Mouse (Mus musculus) heart, embryonic 13.5 days (tissue): Measurements from ENCODE around the gene Zfp618. TPM values are rescaled to one million over a fixed set of nuclear protein-coding genes. Genes with fewer than 3 reads are reported as not detected.

Experiments
- ATAC-seq: fragments of 200-750 bp; cut with Nextera tagmentation; 2 replicates; pipeline ENCODE4 v1.8.0; 2017; ENCODE audit warnings: moderate TSS enrichment; ENCODE audit not compliant: insufficient number of reproducible peaks, low FRiP score, low TSS enrichment; ENCODE audit errors: extremely low read depth
- H3K27ac ChIP-seq: fragments of 300-500 bp; sonication (generic); replicated peaks from 2 replicates; pipeline ENCODE4 v1.5.1; 2015; ENCODE audit warnings: moderate library complexity, mild to moderate bottlenecking, inconsistent platforms
- H3K27me3 ChIP-seq: fragments of 300-500 bp; sonication (generic); replicated peaks from 2 replicates; pipeline ENCODE4 v1.6.1; 2015; ENCODE audit warnings: mild to moderate bottlenecking, inconsistent platforms
- H3K36me3 ChIP-seq: fragments of 300-500 bp; sonication (generic); 2 replicates; pipeline ENCODE4 v1.6.1; 2015; ENCODE audit warnings: mild to moderate bottlenecking, inconsistent platforms
- H3K4me1 ChIP-seq: fragments of 300-500 bp; sonication (generic); 2 replicates; pipeline ENCODE4 v1.6.1; 2015; ENCODE audit warnings: inconsistent platforms
- H3K4me2 ChIP-seq: fragments of 300-500 bp; sonication (generic); 2 replicates; pipeline ENCODE4 v1.6.1; 2015; ENCODE audit warnings: inconsistent platforms, mild to moderate bottlenecking, moderate library complexity
- H3K4me3 ChIP-seq: fragments of 300-500 bp; sonication (generic); 2 replicates; pipeline ENCODE4 v1.5.1; 2015; ENCODE audit warnings: moderate library complexity, mild to moderate bottlenecking, inconsistent platforms
- H3K9ac ChIP-seq: fragments of 300-500 bp; sonication (generic); 2 replicates; pipeline ENCODE4 v1.6.1; 2015; ENCODE audit warnings: inconsistent platforms, mild to moderate bottlenecking, moderate library complexity
- H3K9me3 ChIP-seq: fragments of 300-500 bp; sonication (generic); 2 replicates; pipeline ENCODE4 v1.6.1; 2016; ENCODE audit warnings: inconsistent platforms
- WGBS: fragments of 180-500 bp; shearing (Covaris S2); methylation state at CpG from one replicate; pipeline ENCODE4 v1.1.7; 2015; ENCODE audit warnings: mixed read lengths; 5-methylcytosine and 5-hydroxymethylcytosine counted together
- polyA plus RNA-seq: library from polyadenylated mRNA; unstranded; fragments of >200 nt; fragmentation: Nextera tagmentation; extraction: Ambion mirVana; gene quantifications from 2 replicates; pipeline ENCODE4 v1.2.1, GENCODE M21; 2015

The Zfp618 gene
- polyA plus RNA-seq, 1 experiment from 2014 or later = 11.8 TPM

GRCm38 (mm10) chr4:63033724-63034123 is 68.4 kb downstream of the Zfp618 start:
- no peak for ATAC-seq
- no peak overlapping the region for H3K4me2 ChIP-seq
- 63% methylated on average over 5 of the region's 5 CpGs for WGBS
- H3K27me3 ChIP-seq = no peaks in the 10 kb centered on the region
- peaks cover 21% of the 10 kb centered on the region for H3K4me1 ChIP-seq
- H3K36me3 ChIP-seq = no peaks in the 10 kb centered on the region
- H3K9me3 ChIP-seq = no peaks in the 10 kb centered on the region
- no peak overlapping the region for H3K4me3 ChIP-seq
- H3K9ac ChIP-seq = no peak overlapping the region
- H3K27ac ChIP-seq = no peak overlapping the region

DNA sequence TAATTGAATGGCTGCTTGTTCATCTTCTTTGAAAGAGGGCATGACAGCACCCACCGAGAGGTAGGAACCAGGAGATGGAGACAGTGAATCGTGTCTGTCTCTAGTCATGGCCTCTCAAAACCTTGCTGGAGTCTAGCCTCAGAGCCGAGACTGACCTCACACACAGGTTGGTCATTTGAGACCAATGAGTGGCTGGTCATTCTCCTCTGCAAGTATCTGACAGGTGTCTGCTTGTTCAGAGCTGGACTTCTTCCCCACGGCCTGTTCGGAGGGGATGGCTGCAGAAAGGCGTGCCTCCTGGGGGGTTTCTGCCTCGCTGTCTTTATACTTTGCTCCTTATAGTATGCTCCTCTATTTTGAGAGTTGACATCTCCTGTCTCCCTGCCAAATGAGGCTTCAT is 70.6 kb downstream of the Zfp618 start:
- Histone ChIP-seq H3K36me3 (no peaks in the 10 kb centered on the region), H3K9me3 (no peaks in the 10 kb centered on the region), H3K9ac (no peak overlapping the region), H3K4me2 (no peak overlapping the region), H3K4me3 (no peak overlapping the region), H3K27me3 (no peaks in the 10 kb centered on the region), H3K27ac (no peak overlapping the region), H3K4me1 (peaks cover 24% of the 10 kb centered on the region)
- WGBS = 85% methylated on average over 7 of the region's 7 CpGs
- ATAC-seq = no peak

- H3K4me2 ChIP-seq = no peak overlapping the region
- 83% methylated on average over 5 of the region's 5 CpGs for WGBS
- H3K4me3 ChIP-seq = no peak overlapping the region
- no peaks in the 10 kb centered on the region for H3K36me3 ChIP-seq
- ATAC-seq = no peak
- H3K27ac ChIP-seq = no peak overlapping the region
- no peaks in the 10 kb centered on the region for H3K27me3 ChIP-seq
- H3K9ac ChIP-seq = no peak overlapping the region
- H3K4me1 ChIP-seq = peaks cover 24% of the 10 kb centered on the region
- no peaks in the 10 kb centered on the region for H3K9me3 ChIP-seq
Observed at GRCm38 (mm10) chr4:63036790-63037189, 71.4 kb downstream of the Zfp618 start.

DNA sequence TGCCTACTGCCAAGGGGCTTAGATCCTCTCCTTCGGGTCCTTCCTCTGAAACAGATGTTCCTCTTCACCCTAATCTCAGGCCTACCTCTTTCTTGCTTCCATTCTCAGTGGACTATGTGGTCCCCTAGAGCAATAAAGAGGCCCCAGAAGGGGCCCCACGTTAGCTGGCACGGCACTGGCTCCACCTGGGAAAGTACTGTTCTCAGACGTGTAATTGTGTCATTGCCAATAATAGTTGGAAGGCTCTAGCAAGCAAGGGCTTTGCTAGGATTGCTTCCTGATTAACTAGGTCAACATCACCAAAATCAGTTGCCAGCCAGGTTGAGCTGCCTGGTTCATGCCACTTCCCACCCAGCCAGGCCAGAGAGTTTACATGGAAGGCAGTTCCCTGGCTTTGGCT is 72.2 kb downstream of the Zfp618 start:
- H3K4me3 ChIP-seq = no peak overlapping the region
- no peak for ATAC-seq
- WGBS = 77% methylated on average over 4 of the region's 4 CpGs
- H3K4me2 ChIP-seq = no peak overlapping the region
- H3K27ac ChIP-seq = no peak overlapping the region
- H3K9me3 ChIP-seq = no peaks in the 10 kb centered on the region
- no peaks in the 10 kb centered on the region for H3K36me3 ChIP-seq
- no peaks in the 10 kb centered on the region for H3K27me3 ChIP-seq
- H3K4me1 ChIP-seq = peaks cover 24% of the 10 kb centered on the region
- no peak overlapping the region for H3K9ac ChIP-seq

- H3K4me1 ChIP-seq = peaks cover 24% of the 10 kb centered on the region
- no peak overlapping the region for H3K4me3 ChIP-seq
- H3K9me3 ChIP-seq = no peaks in the 10 kb centered on the region
- ATAC-seq = no peak
- no peak overlapping the region for H3K9ac ChIP-seq
- WGBS = 23% methylated on average over 2 of the region's 2 CpGs
- H3K36me3 ChIP-seq = no peaks in the 10 kb centered on the region
- H3K27me3 ChIP-seq = no peaks in the 10 kb centered on the region
- H3K4me2 ChIP-seq = no peak overlapping the region
- peak overlapping the region; percentile 34 for H3K27ac ChIP-seq
Observed at GRCm38 (mm10) chr4:63038265-63038664, 72.9 kb downstream of the Zfp618 start.

GRCm38 (mm10) chr4:63038937-63039336 is 73.6 kb downstream of the Zfp618 start:
- Histone ChIP-seq H3K36me3 (no peaks in the 10 kb centered on the region), H3K4me3 (no peak overlapping the region), H3K27ac (no peak overlapping the region), H3K27me3 (no peaks in the 10 kb centered on the region), H3K4me2 (no peak overlapping the region), H3K4me1 (peaks cover 24% of the 10 kb centered on the region), H3K9ac (no peak overlapping the region), H3K9me3 (no peaks in the 10 kb centered on the region)
- ATAC-seq = no peak
- 65% methylated on average over 10 of the region's 10 CpGs for WGBS

- H3K9ac ChIP-seq = no peak overlapping the region
- no peaks in the 10 kb centered on the region for H3K27me3 ChIP-seq
- H3K4me2 ChIP-seq = no peak overlapping the region
- H3K9me3 ChIP-seq = no peaks in the 10 kb centered on the region
- H3K4me3 ChIP-seq = no peak overlapping the region
- no peak for ATAC-seq
- H3K4me1 ChIP-seq = peaks cover 55% of the 10 kb centered on the region
- no peak overlapping the region for H3K27ac ChIP-seq
- WGBS = 58% methylated on average over 3 of the region's 3 CpGs
- H3K36me3 ChIP-seq = no peaks in the 10 kb centered on the region
Observed at GRCm38 (mm10) chr4:63048606-63049005, 83.2 kb downstream of the Zfp618 start.

GRCm38 (mm10) chr4:63049596-63050318 is 84.4 kb downstream of the Zfp618 start:
- Histone ChIP-seq H3K4me1 (peaks cover 60% of the 10 kb centered on the region), H3K9ac (no peak overlapping the region), H3K9me3 (no peaks in the 10 kb centered on the region), H3K27me3 (no peaks in the 10 kb centered on the region), H3K4me3 (no peak overlapping the region), H3K4me2 (no peak overlapping the region), H3K36me3 (no peaks in the 10 kb centered on the region), H3K27ac (peak overlapping the region; percentile 44; the same call in 1 of the 2 replicates)
- no peak for ATAC-seq

DNA sequence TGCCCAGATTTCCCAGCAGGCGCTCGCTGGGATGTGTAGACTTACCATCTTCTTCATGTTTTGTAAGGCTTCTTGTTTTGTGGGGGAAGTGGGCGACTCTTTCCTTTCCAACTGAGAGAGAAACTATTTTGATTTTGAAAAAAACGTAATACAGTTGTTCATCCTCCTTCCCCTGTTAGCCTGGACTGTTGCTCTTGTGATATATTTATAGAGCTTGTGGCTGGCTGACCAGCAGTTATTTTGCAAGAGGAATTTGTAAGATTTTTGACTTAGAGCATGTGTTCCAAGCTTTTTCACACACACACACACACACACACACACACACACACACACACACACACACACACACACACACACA is 84.9 kb downstream of the Zfp618 start:
- Histone ChIP-seq H3K36me3 (no peaks in the 10 kb centered on the region), H3K9ac (no peak overlapping the region), H3K4me2 (no peak overlapping the region), H3K4me3 (no peak overlapping the region), H3K27ac (peak overlapping the region; percentile 44; the same call in 1 of the 2 replicates), H3K27me3 (no peaks in the 10 kb centered on the region), H3K9me3 (no peaks in the 10 kb centered on the region), H3K4me1 (peaks cover 65% of the 10 kb centered on the region)
- ATAC-seq = no peak
- 52% methylated on average over 4 of the region's 4 CpGs for WGBS

DNA sequence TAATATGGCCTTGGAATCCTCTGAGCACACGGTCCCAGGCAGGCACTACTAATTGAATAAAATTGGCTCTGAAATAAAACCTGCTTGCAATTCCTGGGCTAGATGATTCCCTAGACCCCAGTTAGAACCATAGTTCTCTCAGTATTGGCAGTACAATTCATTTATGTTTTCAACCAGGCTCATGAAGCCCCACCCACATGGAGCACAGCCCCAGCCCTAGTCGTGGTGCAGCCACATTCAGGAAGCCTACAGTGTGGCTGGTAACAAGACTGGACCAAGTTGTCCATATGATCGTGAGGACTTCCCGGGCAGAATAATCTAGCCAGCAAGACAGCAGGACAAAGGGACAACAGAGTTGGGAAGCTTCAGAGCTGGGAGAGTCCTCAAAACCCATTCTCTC is 85.6 kb downstream of the Zfp618 start:
- Histone ChIP-seq H3K27ac (no peak overlapping the region), H3K4me1 (peaks cover 72% of the 10 kb centered on the region), H3K9me3 (no peaks in the 10 kb centered on the region)

GRCm38 (mm10) chr4:63051940-63052661 is 86.7 kb downstream of the Zfp618 start:
- no peak for ATAC-seq
- Histone ChIP-seq H3K36me3 (no peaks in the 10 kb centered on the region), H3K4me1 (peaks cover 83% of the 10 kb centered on the region), H3K4me2 (no peak overlapping the region), H3K27ac (peak overlapping the region; percentile 44), H3K9me3 (no peaks in the 10 kb centered on the region), H3K27me3 (no peaks in the 10 kb centered on the region), H3K4me3 (no peak overlapping the region), H3K9ac (no peak overlapping the region)
- 46% methylated on average over 7 of the region's 7 CpGs for WGBS

More for the DNA sequence above, 85.6 kb downstream of the Zfp618 start:
- H3K9ac ChIP-seq = no peak overlapping the region
- no peaks in the 10 kb centered on the region for H3K36me3 ChIP-seq
- no peak for ATAC-seq
- no peak overlapping the region for H3K4me3 ChIP-seq
- no peaks in the 10 kb centered on the region for H3K27me3 ChIP-seq
- H3K4me2 ChIP-seq = no peak overlapping the region
- WGBS = 70% methylated on average over 4 of the region's 4 CpGs

DNA sequence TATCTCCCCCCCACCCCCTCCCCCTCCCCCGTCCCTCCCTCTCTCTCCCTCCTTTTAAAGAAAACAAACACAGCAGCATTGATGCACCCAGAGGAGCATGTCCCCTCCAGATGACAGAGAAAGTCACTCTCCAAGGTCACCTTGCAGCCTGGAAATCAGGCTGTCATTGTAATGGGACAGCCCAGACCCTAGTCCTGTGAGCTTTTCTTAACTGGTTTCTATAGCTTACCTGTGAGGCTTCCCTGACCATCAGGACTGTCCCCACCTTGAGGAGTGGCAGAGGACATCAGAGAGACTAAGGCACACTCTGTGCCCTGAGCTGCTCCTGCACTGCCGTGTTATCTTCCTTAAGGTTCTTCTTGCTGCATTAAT is 87.3 kb downstream of the Zfp618 start:
- 36% methylated on average over 2 of the region's 2 CpGs for whole genome bisulfite sequencing
- no peak for ATAC-seq
- peaks cover 85% of the 10 kb centered on the region for H3K4me1 ChIP-seq
- no peak overlapping the region for H3K4me3 ChIP-seq
- H3K9me3 ChIP-seq = no peaks in the 10 kb centered on the region
- no peak overlapping the region for H3K9ac ChIP-seq
- no peaks in the 10 kb centered on the region for H3K27me3 ChIP-seq
- 0 out of 2 replicates have a peak overlapping the region, but pooled peaks have one; percentile 36 for H3K27ac ChIP-seq
- H3K4me2 ChIP-seq = no peak overlapping the region
- no peaks in the 10 kb centered on the region for H3K36me3 ChIP-seq
